Mouse (Mus musculus): Measurements from ENCODE around the gene Igsf9b.
A peak's percentile ranks its signal among the peaks of the same experiment; 100 is the strongest.

Gene Igsf9b

GRCm38 (mm10) chr9:27336962-27337636 is 38.1 kb downstream of the Igsf9b start:
- DNase-seq = no peak

GRCm38 (mm10) chr9:27339168-27339567 is 40.2 kb downstream of the Igsf9b start:
- DNase-seq = no peak

GRCm38 (mm10) chr9:27346541-27347269 is 47.7 kb downstream of the Igsf9b start:
- no peak for DNase-seq

GRCm38 (mm10) chr9:27353082-27353481 is 54.1 kb downstream of the Igsf9b start:
- no peak for DNase-seq

- DNase-seq = no peak
Measured at GRCm38 (mm10) chr9:27357893-27358292, 58.9 kb downstream of the Igsf9b start.

- peak; percentile 17 for DNase-seq
Measured at GRCm38 (mm10) chr9:27367231-27367630, 68.2 kb downstream of the Igsf9b start.

- peak; percentile 6 for DNase-seq
Measured at GRCm38 (mm10) chr9:27369108-27369507, 70.1 kb downstream of the Igsf9b start.

GRCm38 (mm10) chr9:27375746-27376145 is 76.7 kb downstream of the Igsf9b start:
- no peak for DNase-seq

- no peak for DNase-seq
Measured at GRCm38 (mm10) chr9:27386951-27387350, 87.9 kb downstream of the Igsf9b start.

GRCm38 (mm10) chr9:27396500-27396899 is 97.5 kb downstream of the Igsf9b start, which contains the start of gene Spata19:
Gene Spata19, plus strand, starts transcription at chr9:27396800.
- DNase-seq = no peak

GRCm38 (mm10) chr9:27401169-27401568 is 102.2 kb downstream of the Igsf9b start:
- no peak for DNase-seq

All from retina, postnatal 1 day (tissue).